Mouse (Mus musculus): ENCODE measurements around the gene Pccb. TPM values are rescaled to one million over a fixed set of nuclear protein-coding genes. Genes with fewer than 3 reads are reported as not detected.

Gene Pccb
- polyA plus RNA-seq (2014; fragmentation: Illumina TruSeq; extraction: RNeasy Lipid Tissue Mini Kit (QIAGEN cat#74804); ENCODE audit: low read depth, low replicate concordance), result 5.3 TPM

DNA sequence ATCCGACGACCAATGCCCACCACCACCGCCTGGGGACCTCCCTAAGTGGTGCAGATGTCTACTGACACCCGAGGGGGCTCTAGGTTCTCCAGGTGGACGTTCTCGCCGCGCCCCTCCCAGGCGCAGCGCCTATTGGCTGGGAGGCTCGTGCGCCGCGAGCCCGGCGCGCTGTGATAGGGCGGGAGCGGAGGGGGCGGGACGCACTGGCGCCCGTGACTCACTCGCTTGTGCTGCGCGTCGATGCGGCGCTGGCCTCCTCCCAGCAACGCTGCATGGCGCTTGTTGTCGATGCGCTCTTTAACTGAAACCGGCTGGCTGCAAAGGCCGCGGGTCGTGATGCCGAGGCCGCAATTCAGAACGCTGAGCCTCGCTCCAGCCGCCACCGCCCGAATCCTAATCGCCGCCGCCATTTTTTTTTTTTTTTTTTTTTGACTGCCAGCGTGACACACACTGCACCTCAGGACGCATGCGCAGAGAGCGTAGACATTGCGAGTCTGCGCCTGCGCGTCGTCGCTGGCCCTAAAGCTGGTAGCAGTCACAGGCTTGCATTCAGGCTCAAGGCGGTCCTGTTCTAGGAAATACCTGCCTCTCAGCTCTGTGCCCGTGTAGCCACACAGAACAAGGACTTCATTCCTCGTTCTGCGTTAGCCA, at the start of gene Pccb:
TSS of gene Pccb (minus strand) at position 451 of the 651 bp plus-strand sequence.

DNA sequence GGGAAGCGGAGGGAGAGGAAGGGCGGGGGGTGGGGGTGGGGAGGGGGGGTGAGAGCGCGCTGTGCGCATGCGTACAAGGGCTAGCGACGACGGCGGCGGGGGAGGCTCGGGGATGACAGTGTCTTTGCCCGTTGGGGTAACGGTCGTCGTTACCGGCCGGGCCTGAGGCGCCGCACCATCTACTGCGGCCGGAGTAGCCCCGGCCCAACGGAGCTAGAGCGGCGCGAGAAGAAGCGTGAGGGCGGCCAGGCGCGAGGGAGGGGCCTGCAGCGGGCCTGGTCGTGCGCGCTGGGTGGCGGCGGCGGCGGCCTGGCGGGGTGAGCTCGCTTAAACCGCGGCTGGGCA, 39.3 kb upstream of the Pccb start, which contains the start of gene Msl2:
TSS of gene Msl2 (plus strand) at position 115 of the 345 bp plus-strand sequence.

Other genes with a start within 250 kb of the Pccb start
- 36.8 TPM for gene Msl2, start 39.2 kb upstream of the Pccb start, polyA plus RNA-seq (2014; fragmentation: Illumina TruSeq; extraction: RNeasy Lipid Tissue Mini Kit (QIAGEN cat#74804); ENCODE audit: low read depth, low replicate concordance)
- gene Ppp2r3a, start 216.9 kb upstream of the Pccb start, polyA plus RNA-seq (2014; fragmentation: Illumina TruSeq; extraction: RNeasy Lipid Tissue Mini Kit (QIAGEN cat#74804); ENCODE audit: low read depth, low replicate concordance), result 18.6 TPM

Data from testis, adult 10 weeks (tissue).